Comparison of ENCODE assay signal across 21 mouse cellular contexts in genomic region chr4:99081169-99081568, GRCm38 (mm10). TPM values are rescaled to one million over a fixed set of nuclear protein-coding genes. Genes with fewer than 3 reads are reported as not detected.
"Had no signal": no experiment of that assay in that cellular context is flagged by ENCODE, and none has a peak within 500 bp of the region (broad histone marks: within the 10 kb centered on the region; RNA-seq: fewer than 3 reads in every experiment).

No protein-coding gene starts in this region.

- DNase-seq: cerebellum, adult 8-10 months; cerebellum, adult 9-10 months; cerebellum, adult 9-11 months; cerebellum, postnatal 10 days; cerebellum, postnatal 14 days; cerebellum, postnatal 25 days; cerebellum, postnatal 36 days; embryo, embryonic 11 days; forebrain, postnatal 0 days; gastrocnemius, adult 2 months; gastrocnemius, postnatal 10 days; gastrocnemius, postnatal 14 days; gastrocnemius, postnatal 25 days; gastrocnemius, postnatal 36 days; heart, adult 11 months; heart, adult 18-20 months; heart, adult 2 months had no signal

- ATAC-seq: forebrain, embryonic 13.5 days; forebrain, embryonic 14.5 days; forebrain, embryonic 15.5 days; forebrain, embryonic 16.5 days; forebrain, postnatal 0 days had no signal

RNA-seq across cellular contexts. Expression of gene Angptl3, which starts 50.4 kb away (rescaled TPM):
- total RNA-seq: forebrain, postnatal 0 days; gastrocnemius, adult 2 months; gastrocnemius, postnatal 10 days; gastrocnemius, postnatal 14 days; gastrocnemius, postnatal 25 days; gastrocnemius, postnatal 36 days had no signal
